Mouse (Mus musculus) ES-Bruce4 (cell line): ENCODE measurements around the gene Msrb3.

ENCODE experiments used
- CTCF ChIP-seq: IDR thresholded peaks from one replicate; pipeline ENCODE4 v1.8.1; 2011; ENCODE audit warnings: low read depth, low read length
- POLR2A ChIP-seq: IDR thresholded peaks from one replicate; pipeline ENCODE4 v1.8.1; 2011; ENCODE audit warnings: low read length; ENCODE audit not compliant: insufficient read depth

DNA sequence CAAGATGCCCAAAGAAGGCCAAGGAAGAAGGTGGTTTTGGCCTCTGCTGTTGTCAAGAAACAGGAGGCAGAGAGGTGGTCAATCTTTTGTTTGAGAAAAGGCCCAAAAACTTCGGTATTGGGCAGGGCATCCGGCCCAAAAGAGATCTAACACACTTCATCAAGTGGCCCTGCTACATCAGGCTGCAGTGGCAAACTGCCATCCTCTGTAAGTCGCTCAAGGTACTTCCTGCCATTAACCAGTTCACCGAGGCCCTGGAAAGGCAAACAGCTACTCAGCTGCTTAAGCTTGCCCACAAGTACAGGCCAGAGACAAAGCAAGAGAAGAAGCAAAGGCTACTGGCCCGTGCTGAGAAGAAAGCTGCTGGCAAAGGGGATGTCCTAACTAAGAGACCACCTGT, 29.3 kb upstream of the Msrb3 start:
- no peak for TF ChIP-seq POLR2A
- TF ChIP-seq CTCF = no peak
